9 mouse cellular contexts compared by ENCODE assay signal in the genomic region with DNA sequence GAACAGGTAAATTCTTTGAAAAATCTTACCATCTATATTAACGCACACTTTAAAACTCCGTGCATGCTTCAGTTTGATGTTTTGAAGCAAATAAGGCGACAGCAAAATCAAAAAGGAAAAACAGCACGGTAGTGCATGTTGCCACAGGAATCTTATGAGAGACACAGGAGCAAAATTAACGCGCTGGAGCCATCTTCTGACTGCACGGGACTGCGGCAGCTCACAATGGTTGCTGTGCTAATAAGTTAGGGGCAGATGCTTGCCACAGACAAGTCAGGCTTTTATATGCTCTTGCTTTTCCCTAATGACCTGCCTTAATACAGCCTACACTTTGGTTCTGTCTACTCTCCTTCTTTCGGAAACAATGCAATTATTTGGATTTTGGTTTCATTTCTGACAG.
A peak's percentile ranks its signal among the peaks of the same experiment; 100 is the strongest.
DNase-seq lines count a peak whose midpoint lies in the region; ATAC-seq lines count a peak whose summit lies in the region.
"Had no signal": no experiment of that assay in that cellular context is flagged by ENCODE, and none has a peak within 500 bp of the region (broad histone marks: within the 10 kb centered on the region; RNA-seq: fewer than 3 reads in every experiment).

No protein-coding gene starts in this region.

- intact Hi-C loops in gastrocnemius, postnatal 14 days (cut with DNase I; ENCODE audit: low total_unique reads) = no loop called here

- 53% methylated on average over 9 of the region's 9 CpGs for WGBS in midbrain, embryonic 14.5 days

- peak; percentile 30 to 48 for DNase-seq in left cerebral cortex, adult 18-20 months (ENCODE audit: low spot score in 2 of 2)
- DNase-seq in left cerebral cortex, adult 11 months (ENCODE audit: low spot score) = no peak
- DNase-seq in embryo, embryonic 10.5 days (ENCODE audit: low spot score) = peak; percentile 56
- DNase-seq in kidney, adult 9 months = peak; percentile 30
- DNase-seq in midbrain, embryonic 14.5 days = peak; percentile 81
- DNase-seq in urinary bladder, postnatal 14 days (ENCODE audit: low spot score) = no peak
- DNase-seq in gastrocnemius, postnatal 14 days = no peak
- no peak for DNase-seq in urinary bladder, postnatal 4 days (ENCODE audit: low spot score in 2 of 2)

- no peak overlapping the region for H3K4me2 ChIP-seq in midbrain, embryonic 14.5 days (ENCODE audit: low read length)
- H3K4me2 ChIP-seq: heart, embryonic 15.5 days had no signal

- no peaks in the 10 kb centered on the region for H3K27me3 ChIP-seq in midbrain, embryonic 14.5 days (ENCODE audit: control insufficient read depth, insufficient read depth, low read length)
- H3K27me3 ChIP-seq: heart, embryonic 15.5 days had no signal

- no peaks in the 10 kb centered on the region for H3K36me3 ChIP-seq in midbrain, embryonic 14.5 days (ENCODE audit: control insufficient read depth, insufficient read depth, low read length)
- H3K36me3 ChIP-seq: heart, embryonic 15.5 days had no signal

- H3K27ac ChIP-seq in midbrain, embryonic 14.5 days (replicated peaks; ENCODE audit: low read depth, low read length) = no peak overlapping the region
- H3K27ac ChIP-seq: heart, embryonic 15.5 days had no signal

- H3K4me1 ChIP-seq in midbrain, embryonic 14.5 days (ENCODE audit: control insufficient read depth, insufficient read depth, low read length) = 0 out of 2 replicates have a peak, but pooled peaks cover 6% of the 10 kb centered on the region
- H3K4me1 ChIP-seq: heart, embryonic 15.5 days had no signal

- H3K4me3 ChIP-seq in midbrain, embryonic 14.5 days (replicated peaks; ENCODE audit: low read depth, low read length) = no peak overlapping the region
- H3K4me3 ChIP-seq: heart, embryonic 15.5 days had no signal

- peak; percentile 49; the same call in 1 of the 2 replicates for ATAC-seq in midbrain, embryonic 14.5 days (ENCODE audit: low FRiP score, low TSS enrichment)

- no peaks in the 10 kb centered on the region for H3K9me3 ChIP-seq in midbrain, embryonic 14.5 days (ENCODE audit: control insufficient read depth, low read length)
- H3K9me3 ChIP-seq: heart, embryonic 15.5 days had no signal

- no peak overlapping the region for H3K9ac ChIP-seq in midbrain, embryonic 14.5 days (replicated peaks; ENCODE audit: low read length)
- H3K9ac ChIP-seq: heart, embryonic 15.5 days had no signal

Comparison
In these comparisons a context has a peak if more than half of its experiments do, and no peak if none do; other contexts are left out.
1. DNase-seq: peak in left cerebral cortex, adult 18-20 months (2 of 2), embryo, embryonic 10.5 days (single experiment), kidney, adult 9 months (single experiment) and midbrain, embryonic 14.5 days (single experiment); none in left cerebral cortex, adult 11 months (single experiment), urinary bladder, postnatal 14 days (single experiment), gastrocnemius, postnatal 14 days (single experiment) and urinary bladder, postnatal 4 days (0 of 2).